Mouse (Mus musculus) liver, adult 2 months (tissue): ENCODE measurements around the gene Gm609. TPM values are rescaled to one million over a fixed set of nuclear protein-coding genes. Genes with fewer than 3 reads are reported as not detected.
"Not testable (repeated sequence)": the region's sequence is repeated elsewhere in the genome, so short reads cannot be mapped to it uniquely, and the experiment has no call there.

ENCODE experiments used
- DNase-seq: peaks from one replicate; pipeline ENCODE4 v3.0.0-alpha.2; 2011; ENCODE audit warnings: low read depth, low spot score; ENCODE audit errors: extremely low read depth
- H3K27ac ChIP-seq: fragments of 200-500 bp; replicated peaks from 2 replicates; pipeline ENCODE4 v1.5.1; 2012; ENCODE audit warnings: low read depth, mild to moderate bottlenecking, control low read depth, inconsistent platforms, low read length; ENCODE audit not compliant: insufficient read depth
- H3K27me3 ChIP-seq: fragments of 200-500 bp; 2 replicates; pipeline ENCODE4 v1.6.1; 2012; ENCODE audit warnings: mild to moderate bottlenecking, moderate library complexity, low read length, inconsistent platforms; ENCODE audit not compliant: control insufficient read depth, insufficient read depth
- H3K36me3 ChIP-seq: fragments of 200-500 bp; 2 replicates; pipeline ENCODE4 v1.6.1; 2012; ENCODE audit warnings: low read length, inconsistent platforms; ENCODE audit not compliant: control insufficient read depth, insufficient read depth
- H3K4me1 ChIP-seq: fragments of 200-500 bp; 2 replicates; pipeline ENCODE4 v1.6.1; 2011; ENCODE audit warnings: low read length; ENCODE audit not compliant: control insufficient read depth, insufficient read depth
- H3K4me3 ChIP-seq: fragments of 200-500 bp; 2 replicates; pipeline ENCODE4 v1.5.1; 2011; ENCODE audit warnings: low read depth, mild to moderate bottlenecking, control low read depth, low read length, moderate library complexity; ENCODE audit not compliant: insufficient read depth
- H3K79me2 ChIP-seq: fragments of 200-500 bp; 2 replicates; pipeline ENCODE4 v1.6.1; 2012; ENCODE audit warnings: inconsistent platforms, mild to moderate bottlenecking, low read length, moderate library complexity; ENCODE audit not compliant: control insufficient read depth, insufficient read depth
- H3K9ac ChIP-seq: fragments of 200-500 bp; 2 replicates; pipeline ENCODE4 v1.6.1; 2012; ENCODE audit warnings: low read depth, mild to moderate bottlenecking, control low read depth, inconsistent platforms, low read length
- CTCF ChIP-seq: fragments of 200-500 bp; IDR thresholded peaks from 2 replicates; pipeline ENCODE4 v1.5.1; 2011; ENCODE audit warnings: low read depth, low read length, control low read depth
- POLR2A ChIP-seq: fragments of 200-500 bp; IDR thresholded peaks from 2 replicates; pipeline ENCODE4 v1.6.1; 2011; ENCODE audit warnings: low read length, control low read depth; ENCODE audit not compliant: insufficient read depth; ENCODE audit errors: extremely low read depth
- WGBS: fragments of 180-500 bp; shearing (Covaris S2); methylation state at CpG from one replicate; pipeline ENCODE4 v1.1.7; 2018; 5-methylcytosine and 5-hydroxymethylcytosine counted together
- polyA plus RNA-seq: library from polyadenylated mRNA; depleted of rRNA; stranded (reverse); fragments of >200 nt; gene quantifications from 2 replicates; pipeline ENCODE4 v1.2.3, GENCODE M21; 2012
- total RNA-seq: library from RNA; depleted of rRNA; stranded (reverse); fragments of >200 nt; gene quantifications from 2 replicates; pipeline ENCODE4 v1.2.3, GENCODE M21; 2014

Gm609 gene
- total and polyA plus RNA-seq, 2 experiments: 0.04 to 0.46 TPM

DNA sequence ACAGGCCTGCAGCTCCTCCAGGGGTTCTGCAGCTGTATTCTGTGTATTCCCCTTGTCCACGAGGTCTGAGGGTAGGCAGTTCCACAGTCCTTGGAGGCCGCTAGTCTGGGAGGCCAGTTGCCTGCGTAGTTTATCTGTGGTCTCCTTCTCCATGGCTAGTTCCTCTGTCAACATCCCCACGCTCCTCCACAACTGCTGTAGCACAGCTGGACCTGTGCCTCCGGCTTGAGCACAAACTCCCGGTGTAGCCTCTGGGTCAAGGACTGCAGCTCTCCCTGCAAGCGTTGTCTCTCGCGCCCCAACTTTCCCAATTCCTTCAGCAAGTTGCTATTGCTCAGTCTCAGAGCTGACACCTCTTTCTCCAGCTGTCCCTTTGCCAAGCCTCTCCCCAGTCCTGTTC lies 65.1 kb downstream of the Gm609 start:
- Histone ChIP-seq H3K27ac (no peak overlapping the region), H3K4me1 (no peaks in the 10 kb centered on the region), H3K9ac (no peak overlapping the region), H3K4me3 (no peak overlapping the region), H3K79me2 (no peaks in the 10 kb centered on the region), H3K27me3 (no peaks in the 10 kb centered on the region), H3K36me3 (no peaks in the 10 kb centered on the region)
- DNase-seq: no peak
- WGBS: 80% methylated on average over 9 of the region's 9 CpGs
- no peak for TF ChIP-seq POLR2A
- TF ChIP-seq CTCF: no peak

DNA sequence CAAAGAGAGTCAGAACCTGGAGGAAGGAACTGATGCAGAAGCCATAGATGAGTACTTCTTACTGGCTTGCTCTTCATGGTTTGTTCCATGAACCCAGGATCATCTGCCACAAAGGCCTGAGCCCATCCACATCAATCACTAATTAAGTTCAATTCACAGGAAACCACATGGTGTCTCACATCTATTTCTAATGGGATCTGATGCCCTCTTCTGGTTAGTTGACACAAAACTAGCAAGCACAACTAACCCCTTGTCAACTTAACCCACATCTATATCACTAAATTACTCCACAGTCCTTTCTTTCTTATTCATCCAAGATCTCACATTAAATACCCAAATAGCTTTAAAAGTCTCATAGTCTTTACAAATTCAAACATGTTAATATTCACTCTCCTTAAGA lies 79.3 kb downstream of the Gm609 start:
- no peak overlapping the region for H3K9ac ChIP-seq
- peak; percentile 4 for DNase-seq
- TF ChIP-seq CTCF (no peak), POLR2A (no peak)
- H3K36me3 ChIP-seq: no peaks in the 10 kb centered on the region
- H3K27me3 ChIP-seq: no peaks in the 10 kb centered on the region
- H3K4me3 ChIP-seq: no peak overlapping the region
- no peak overlapping the region for H3K27ac ChIP-seq
- no peaks in the 10 kb centered on the region for H3K79me2 ChIP-seq
- H3K4me1 ChIP-seq: no peaks in the 10 kb centered on the region

DNA sequence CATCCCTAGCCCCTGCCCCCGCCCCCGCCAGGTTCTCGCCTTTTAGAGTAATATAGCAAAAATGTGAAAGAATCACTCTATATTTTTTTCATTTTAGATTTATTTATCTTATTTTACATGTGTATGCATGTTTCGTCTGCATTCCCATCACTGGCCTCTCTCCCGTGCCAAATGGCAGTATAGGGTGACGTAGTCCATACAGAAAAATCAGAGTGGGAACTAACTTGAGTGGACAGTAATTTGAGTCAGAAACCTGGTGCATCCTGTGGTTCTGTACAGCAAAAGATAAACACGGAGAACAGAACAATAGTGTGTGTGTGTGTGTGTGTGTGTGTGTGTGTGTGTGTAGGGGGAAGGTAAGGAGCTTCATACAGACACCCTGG lies 83.7 kb downstream of the Gm609 start:
- not testable (repeated sequence) for H3K79me2 ChIP-seq, H3K36me3 ChIP-seq, DNase-seq, H3K4me1 ChIP-seq, H3K27ac ChIP-seq, H3K9ac ChIP-seq, H3K27me3 ChIP-seq
- 0 out of 2 replicates have a peak overlapping the region, but pooled peaks have one; percentile 28 for H3K4me3 ChIP-seq
- 51% methylated on average over 7 of the region's 7 CpGs for WGBS

DNA sequence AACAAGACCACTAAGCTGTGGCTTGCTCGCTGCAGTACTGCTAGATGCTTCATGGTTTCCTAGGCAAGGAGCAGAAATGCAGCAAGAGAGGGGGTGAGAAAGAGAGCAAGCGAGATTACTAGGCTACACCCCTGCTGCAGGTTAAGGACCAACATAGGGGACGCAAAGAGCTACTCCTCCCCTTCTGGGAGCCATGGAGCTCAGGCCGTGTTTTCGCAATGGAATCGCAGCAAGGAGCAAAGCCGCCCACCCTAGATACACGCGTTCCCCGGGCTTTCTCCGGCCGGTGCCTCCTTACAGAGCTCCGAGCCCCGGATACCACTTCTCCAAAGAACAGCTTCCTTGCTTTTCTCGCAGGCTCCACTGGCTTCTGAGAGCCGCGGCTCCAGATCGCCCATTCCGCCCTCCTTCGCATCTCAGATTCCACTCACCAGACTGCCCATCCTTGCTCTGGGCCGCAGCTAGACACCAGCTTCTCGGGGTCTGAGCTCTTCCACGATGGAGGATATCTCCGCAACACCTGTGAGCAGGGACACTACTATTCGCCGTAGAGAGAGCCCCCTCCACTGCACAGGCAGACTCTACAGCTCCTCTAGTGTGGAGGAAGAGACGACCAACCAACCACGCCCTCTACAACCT lies 84.2 kb downstream of the Gm609 start, which contains the start of gene Cd200:
TSS of gene Cd200 (minus strand) at position 629 of the 639 bp plus-strand sequence.
- Histone ChIP-seq H3K4me1 (no peaks in the 10 kb centered on the region), H3K36me3 (no peaks in the 10 kb centered on the region), H3K4me3 (peak within 1 kb of the TSS; percentile 28), H3K27ac (no peak within 1 kb of the TSS), H3K79me2 (no peaks in the 10 kb centered on the region), H3K27me3 (no peaks in the 10 kb centered on the region), H3K9ac (0 out of 2 replicates have a peak within 1 kb of the TSS, but pooled peaks have one; percentile 1)
- no peak for DNase-seq
- TF ChIP-seq CTCF (no peak), POLR2A (no peak)
- 15% methylated on average over 28 of the region's 28 CpGs for WGBS

DNA sequence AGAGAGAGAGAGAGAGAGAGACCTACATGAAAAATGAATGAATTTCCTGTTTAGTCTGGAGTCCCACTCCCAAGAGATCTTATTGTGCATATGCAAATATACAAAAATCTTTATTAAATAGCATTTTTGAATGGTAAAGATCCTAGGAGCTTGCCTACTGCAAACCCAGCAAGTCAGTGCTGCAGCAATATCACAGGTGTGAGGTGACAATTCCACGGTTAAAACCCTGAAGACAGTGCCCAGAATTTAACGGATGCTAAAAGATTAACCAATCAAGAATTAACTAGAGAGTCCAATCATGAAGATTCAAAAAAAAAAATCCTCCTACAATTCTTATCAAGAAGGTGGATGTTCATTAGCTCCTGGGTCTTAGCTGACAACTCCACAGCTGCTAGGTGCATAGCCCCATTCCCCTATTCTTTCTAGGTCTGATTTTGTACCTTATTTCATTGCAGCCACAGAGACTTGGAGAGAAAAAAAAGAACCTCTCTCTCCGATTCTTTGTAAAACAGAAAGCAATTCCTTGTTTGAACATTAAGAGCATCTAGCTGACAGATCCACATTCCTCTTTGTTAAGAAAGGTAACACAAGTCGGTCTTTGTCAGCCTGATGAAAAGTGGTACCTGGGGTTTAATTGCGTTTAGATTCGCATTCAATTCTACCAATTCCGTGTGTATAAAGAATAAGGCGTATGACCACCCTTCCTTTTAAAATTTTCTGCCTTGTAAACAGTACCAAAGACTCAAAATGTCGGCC lies 84.9 kb downstream of the Gm609 start:
- Histone ChIP-seq H3K36me3 (no peaks in the 10 kb centered on the region), H3K27me3 (no peaks in the 10 kb centered on the region), H3K4me3 (peak overlapping the region; percentile 28), H3K4me1 (no peaks in the 10 kb centered on the region), H3K27ac (no peak overlapping the region), H3K9ac (no peak overlapping the region), H3K79me2 (no peaks in the 10 kb centered on the region)
- TF ChIP-seq CTCF (no peak), POLR2A (no peak)
- no peak for DNase-seq
- 58% methylated on average over 9 of the region's 9 CpGs for WGBS

DNA sequence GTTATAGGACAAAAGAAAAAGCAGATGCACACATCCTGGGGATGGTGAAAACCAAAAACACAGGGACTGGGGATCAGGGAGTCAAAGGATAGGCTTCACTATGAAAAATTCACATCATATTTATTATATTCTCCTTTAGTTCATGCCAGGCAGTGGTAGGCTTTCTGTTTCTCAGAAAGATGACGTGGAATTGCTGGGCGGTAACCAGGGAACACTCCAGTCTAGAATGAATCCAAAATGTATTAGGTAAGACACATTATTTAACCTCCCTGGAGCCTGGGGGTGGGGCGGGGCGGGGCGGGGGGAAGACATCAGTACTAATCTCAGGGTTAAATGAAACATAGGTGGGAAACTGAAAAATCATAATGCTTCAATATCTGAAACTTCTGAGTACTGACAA lies 85.7 kb downstream of the Gm609 start:
- TF ChIP-seq POLR2A (no peak), CTCF (no peak)
- Histone ChIP-seq H3K9ac (no peak overlapping the region), H3K4me3 (no peak overlapping the region), H3K36me3 (no peaks in the 10 kb centered on the region), H3K27ac (no peak overlapping the region), H3K4me1 (no peaks in the 10 kb centered on the region), H3K79me2 (no peaks in the 10 kb centered on the region), H3K27me3 (no peaks in the 10 kb centered on the region)
- 91% methylated on average over 5 of the region's 5 CpGs for WGBS
- DNase-seq: no peak
